Mouse (Mus musculus) CH12.LX (cell line): ENCODE measurements at regions not wholly inside any gene's neighbourhood (a gene's known extent, or its start where the extent isn't known, plus 50 kb on each side); places are given as distances from the start of the nearest gene placed in this dataset.

Experiments
- DNase-seq: peaks from one replicate; pipeline ENCODE4 v3.0.0-alpha.2; 2013; ENCODE audit errors: extremely low read depth
- H3K27ac ChIP-seq: 2 replicates; pipeline ENCODE4 v1.5.1; 2012; ENCODE audit warnings: low read depth, mild to moderate bottlenecking, control low read depth, moderate library complexity; ENCODE audit not compliant: insufficient read depth
- H3K27me3 ChIP-seq: replicated peaks from 2 replicates; pipeline ENCODE3; 2012; ENCODE audit warnings: inconsistent platforms
- H3K36me3 ChIP-seq, 2 experiments: replicated peaks in 1 of 2; 2 replicates each; pipeline versions ENCODE3 to v1.6.1; 2012; ENCODE audit warnings: inconsistent platforms in 1 of 2, low read length in 1 of 2, mild to moderate bottlenecking in 1 of 2, mixed read lengths in 1 of 2, moderate library complexity in 1 of 2; ENCODE audit not compliant: control insufficient read depth in 1 of 2, insufficient read depth in 1 of 2
- H3K4me1 ChIP-seq, 2 experiments: 2 replicates each; pipeline ENCODE4 v1.6.1; 2012; ENCODE audit warnings: inconsistent platforms in 1 of 2, moderate library complexity in 1 of 2; ENCODE audit not compliant: insufficient read depth in 2 of 2, control insufficient read depth in 1 of 2
- H3K4me2 ChIP-seq: 2 replicates; pipeline ENCODE4 v1.6.1; 2012; ENCODE audit warnings: low read depth, mild to moderate bottlenecking, control low read depth; ENCODE audit not compliant: poor library complexity, insufficient read depth, severe bottlenecking
- H3K4me3 ChIP-seq, 3 experiments: fragments of 150-350 bp in 1 of 3; sonication (generic) in 1 of 3; replicated peaks in 1 of 3; 2 replicates each; pipeline versions ENCODE3 to v1.5.1; 2011 to 2012; ENCODE audit warnings: low read depth in 2 of 3, low read length in 2 of 3, mild to moderate bottlenecking in 2 of 3, moderate library complexity in 2 of 3, control low read depth in 1 of 3, improper control_type of control experiment in 1 of 3, inconsistent platforms in 1 of 3, mixed read lengths in 1 of 3; ENCODE audit not compliant: poor library complexity in 1 of 3
- H3K79me2 ChIP-seq: replicated peaks from 2 replicates; pipeline ENCODE4 v1.6.1; 2012; ENCODE audit warnings: mild to moderate bottlenecking, moderate library complexity; ENCODE audit not compliant: control insufficient read depth, poor library complexity, insufficient read depth, severe bottlenecking; ENCODE audit errors: extremely low read depth
- H3K9ac ChIP-seq: 2 replicates; pipeline ENCODE4 v1.6.1; 2012; ENCODE audit warnings: low read depth, mild to moderate bottlenecking, control low read depth, moderate library complexity; ENCODE audit not compliant: insufficient read depth
- H3K9me3 ChIP-seq: replicated peaks from 2 replicates; pipeline ENCODE3; 2012; ENCODE audit warnings: low read length, inconsistent platforms, mixed read lengths
- BHLHE40 ChIP-seq: IDR thresholded peaks from 2 replicates; pipeline ENCODE4 v1.6.1; 2011; ENCODE audit warnings: mild to moderate bottlenecking, low read depth, low read length, improper control_type of control experiment
- CHD1 ChIP-seq: IDR thresholded peaks from 2 replicates; pipeline ENCODE4 v1.6.1; 2012; ENCODE audit warnings: low read depth, low read length, improper control_type of control experiment, inconsistent platforms
- E2F4 ChIP-seq: IDR thresholded peaks from 2 replicates; pipeline ENCODE4 v1.6.1; 2011; ENCODE audit warnings: low read depth, low read length, improper control_type of control experiment; ENCODE audit not compliant: insufficient replicate concordance
- EP300 ChIP-seq: IDR thresholded peaks from 2 replicates; pipeline ENCODE4 v1.6.1; 2011; ENCODE audit warnings: low read length, improper control_type of control experiment
- JUN ChIP-seq: IDR thresholded peaks from 2 replicates; pipeline ENCODE4 v1.6.1; 2011; ENCODE audit warnings: low read depth, mild to moderate bottlenecking, low read length, improper control_type of control experiment, moderate library complexity; ENCODE audit not compliant: insufficient read depth
- JUND ChIP-seq: conservative IDR thresholded peaks from 2 replicates; pipeline ENCODE4 v1.6.1; 2011; ENCODE audit warnings: low read depth, low read length, improper control_type of control experiment
- KAT2A ChIP-seq: IDR thresholded peaks from 2 replicates; pipeline ENCODE4 v1.6.1; 2012; ENCODE audit warnings: low read length, improper control_type of control experiment, inconsistent platforms; ENCODE audit not compliant: insufficient replicate concordance
- MAX ChIP-seq: IDR thresholded peaks from 2 replicates; pipeline ENCODE4 v1.6.1; 2011; ENCODE audit warnings: low read length, improper control_type of control experiment
- MAZ ChIP-seq: IDR thresholded peaks from 2 replicates; pipeline ENCODE4 v1.6.1; 2012; ENCODE audit warnings: low read depth, mild to moderate bottlenecking, inconsistent platforms, low read length, improper control_type of control experiment, moderate library complexity
- MXI1 ChIP-seq: IDR thresholded peaks from 2 replicates; pipeline ENCODE4 v1.6.1; 2011; ENCODE audit warnings: mild to moderate bottlenecking, low read depth, low read length, improper control_type of control experiment
- NRF1 ChIP-seq: IDR thresholded peaks from 2 replicates; pipeline ENCODE4 v1.6.1; 2014; ENCODE audit warnings: low read depth, mild to moderate bottlenecking, inconsistent platforms, low read length, improper control_type of control experiment, moderate library complexity
- PAX5 ChIP-seq: IDR thresholded peaks from 2 replicates; pipeline ENCODE4 v1.6.1; 2012; ENCODE audit warnings: low read length, inconsistent platforms, mixed read lengths
- POLR2A ChIP-seq: IDR thresholded peaks from 2 replicates; pipeline ENCODE4 v1.6.1; 2011; ENCODE audit warnings: low read depth, mild to moderate bottlenecking, improper control_type of control experiment, low read length
- RAD21 ChIP-seq: IDR thresholded peaks from 2 replicates; pipeline ENCODE4 v1.6.1; 2011; ENCODE audit warnings: low read depth, mild to moderate bottlenecking, low read length, improper control_type of control experiment, moderate library complexity
- RCOR1 ChIP-seq: conservative IDR thresholded peaks from 2 replicates; pipeline ENCODE4 v1.6.1; 2012; ENCODE audit warnings: low read depth, mild to moderate bottlenecking, inconsistent platforms, low read length, improper control_type of control experiment
- SIN3A ChIP-seq: IDR thresholded peaks from 2 replicates; pipeline ENCODE4 v1.6.1; 2012; ENCODE audit warnings: low read length, improper control_type of control experiment, inconsistent platforms
- TBP ChIP-seq: conservative IDR thresholded peaks from 2 replicates; pipeline ENCODE4 v1.6.1; 2011; ENCODE audit warnings: low read depth, low read length, improper control_type of control experiment
- TCF12 ChIP-seq: IDR thresholded peaks from 2 replicates; pipeline ENCODE4 v1.6.1; 2014; ENCODE audit warnings: low read depth, mild to moderate bottlenecking, inconsistent platforms, low read length, improper control_type of control experiment
- USF1 ChIP-seq: IDR thresholded peaks from 2 replicates; pipeline ENCODE4 v1.6.1; 2014; ENCODE audit warnings: low read depth, mild to moderate bottlenecking, inconsistent platforms, low read length, improper control_type of control experiment
- ZKSCAN1 ChIP-seq: IDR thresholded peaks from 2 replicates; pipeline ENCODE4 v1.6.1; 2012; ENCODE audit warnings: low read depth, inconsistent platforms, low read length, improper control_type of control experiment, borderline replicate concordance
- ZMIZ1 ChIP-seq: IDR thresholded peaks from 2 replicates; pipeline ENCODE4 v1.6.1; 2012; ENCODE audit warnings: low read depth, mild to moderate bottlenecking, inconsistent platforms, low read length, improper control_type of control experiment
- dilution Hi-C: fragments of 300-500 bp; cut with MboI; formaldehyde crosslinking; loops from 2 replicates; pipeline ENCODE4 v1.14.3; 2020; ENCODE audit warnings: low sequenced_read_pairs; ENCODE audit not compliant: extremely low pct_unique_long_range_greater_than_20kb, extremely low pct_ligation_motif_present
- in situ Hi-C: fragments of 300-500 bp; cut with MboI; formaldehyde crosslinking; loops from 3 replicates; pipeline ENCODE4 v1.14.3; 2019; ENCODE audit warnings: low sequenced_read_pairs, low pct_ligation_motif_present, low pct_unique_long_range_greater_than_20kb, mixed read lengths

DNA sequence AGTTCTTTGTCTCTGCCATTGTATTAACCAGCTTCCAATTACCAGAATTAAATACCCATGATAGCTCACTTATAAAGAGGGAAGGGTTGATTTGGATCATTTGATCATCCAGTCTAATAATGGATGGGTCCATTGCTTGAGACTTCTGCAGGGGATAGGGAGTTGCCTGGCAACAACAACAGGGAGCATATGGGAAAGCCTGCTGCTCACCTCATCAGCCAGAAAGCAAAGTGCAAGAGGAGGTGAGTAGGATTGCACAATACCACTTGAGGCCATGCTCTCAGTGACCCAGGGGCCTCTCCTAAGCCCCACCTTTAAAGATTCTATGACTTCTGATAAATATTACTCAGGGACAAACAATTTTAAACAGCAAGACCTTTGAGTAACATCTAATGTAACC, 348.9 kb upstream of the Sphkap start:
- H3K36me3 ChIP-seq = no peaks in the 10 kb centered on the region
- TF ChIP-seq MAZ = no peak
- TF ChIP-seq POLR2A = no peak
- no peak for TF ChIP-seq RCOR1
- TF ChIP-seq ZKSCAN1 = no peak
- TF ChIP-seq TCF12 = no peak
- no peak for TF ChIP-seq KAT2A
- no peak for TF ChIP-seq NRF1
- TF ChIP-seq RAD21 = no peak
- TF ChIP-seq MAX = no peak
- no peak overlapping the region for H3K4me2 ChIP-seq
- dilution Hi-C loops (no loop called here), in situ Hi-C loops (no loop called here)
- no peaks in the 10 kb centered on the region for H3K27me3 ChIP-seq
- DNase-seq = no peak
- no peak overlapping the region for H3K9ac ChIP-seq
- H3K27ac ChIP-seq = no peak overlapping the region
- H3K4me1 ChIP-seq = no peaks in the 10 kb centered on the region
- H3K9me3 ChIP-seq = no peaks in the 10 kb centered on the region
- no peak overlapping the region for H3K4me3 ChIP-seq
- no peaks in the 10 kb centered on the region for H3K79me2 ChIP-seq

- no peaks in the 10 kb centered on the region for H3K27me3 ChIP-seq
- H3K36me3 ChIP-seq = no peaks in the 10 kb centered on the region
- H3K79me2 ChIP-seq = no peaks in the 10 kb centered on the region
- DNase-seq = no peak
- H3K9ac ChIP-seq = no peak overlapping the region
- no peak overlapping the region for H3K27ac ChIP-seq
- in situ Hi-C loops = no loop called here
- no peaks in the 10 kb centered on the region for H3K9me3 ChIP-seq
- TF ChIP-seq E2F4 = no peak
- no peak for TF ChIP-seq JUND
- TF ChIP-seq MAX = no peak
- TF ChIP-seq MXI1 = no peak
- TF ChIP-seq TBP = no peak
- TF ChIP-seq TCF12 = no peak
- no peak for TF ChIP-seq EP300
- TF ChIP-seq NRF1 = no peak
- TF ChIP-seq JUN = no peak
- TF ChIP-seq CHD1 = no peak
- no peak for TF ChIP-seq BHLHE40
- TF ChIP-seq ZMIZ1 = no peak
- TF ChIP-seq SIN3A = no peak
- no peak for TF ChIP-seq PAX5
- no peak for TF ChIP-seq RAD21
- no peak for TF ChIP-seq USF1
- TF ChIP-seq, all 38 proteins: peak for 0
- Histone ChIP-seq H3K4me2 (no peak overlapping the region), H3K4me3 (no peak overlapping the region), H3K4me1 (no peaks in the 10 kb centered on the region)
- dilution Hi-C loops = no loop called here
Observed at GRCm38 (mm10) chr1:83755336-83755735, 347.3 kb upstream of the Sphkap start.
